Mouse (Mus musculus) megakaryocyte, embryonic 14.5 days (primary cell): ENCODE measurements around the gene Mrpl4.

Source experiments
- FLI1 ChIP-seq: IDR thresholded peaks from 2 replicates; pipeline ENCODE4 v1.6.1; 2012; ENCODE audit warnings: low read length, inconsistent platforms, mixed read lengths
- GATA1 ChIP-seq: IDR thresholded peaks from 3 replicates; pipeline ENCODE4 v1.6.1; 2012; ENCODE audit warnings: mixed read lengths, low read length, inconsistent platforms, borderline replicate concordance

DNA sequence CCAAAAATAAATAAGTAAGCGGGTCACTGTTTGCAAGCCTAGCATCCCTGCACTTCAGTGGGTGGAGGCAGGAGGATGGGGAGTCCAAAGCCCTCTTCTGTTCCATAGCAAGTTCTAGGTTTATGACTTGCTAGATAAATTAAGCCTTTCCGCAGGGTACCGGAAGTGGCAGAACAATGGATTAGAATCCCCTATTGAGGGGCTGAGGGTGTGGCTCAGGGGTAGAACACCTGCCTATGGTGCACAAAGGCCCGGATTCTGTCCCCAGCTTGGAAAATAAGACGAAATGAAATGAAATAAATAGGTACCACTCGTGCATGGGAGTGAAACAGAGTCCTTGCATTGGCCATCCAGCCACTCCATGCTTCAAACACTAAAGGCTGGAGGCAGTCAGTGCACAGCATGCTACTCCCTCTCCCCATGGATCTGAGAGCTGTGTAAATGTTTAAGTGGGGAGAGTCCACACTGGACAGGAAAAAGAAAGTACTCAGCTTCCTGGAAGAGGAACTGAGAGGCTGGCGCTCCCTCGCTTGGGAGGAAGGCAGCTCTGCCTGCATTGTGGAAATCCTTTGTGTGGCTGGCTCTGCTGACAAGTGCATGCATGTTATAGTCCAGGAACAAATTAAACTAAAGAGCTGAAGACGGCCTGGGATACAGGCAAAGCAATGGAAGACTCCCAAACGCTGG is 24.0 kb upstream of the Mrpl4 start:
- TF ChIP-seq GATA1 = no peak
- TF ChIP-seq FLI1 = no peak
